Mouse (Mus musculus): ENCODE data around the gene Ric8a. TPM values are rescaled to one million over a fixed set of nuclear protein-coding genes. Genes with fewer than 3 reads are reported as not detected.

The Ric8a gene
- polyA plus RNA-seq, 1 experiment from 2014 or later, result 50.4 TPM

GRCm38 (mm10) chr7:140843806-140844205 is 13.0 kb upstream of the Ric8a start:
- Histone ChIP-seq H3K4me2 (ENCODE audit: low read depth, low read length) (no peak overlapping the region), H3K27ac (ENCODE audit: low read length) (no peak overlapping the region), H3K4me1 (ENCODE audit: control insufficient read depth, insufficient read depth, low read length) (peaks cover 9% of the 10 kb centered on the region; the same call in 1 of the 2 replicates), H3K27me3 (ENCODE audit: control insufficient read depth, insufficient read depth, low read length) (peaks cover 28% of the 10 kb centered on the region), H3K9me3 (replicated peaks; ENCODE audit: control insufficient read depth, low read length) (no peaks in the 10 kb centered on the region), H3K4me3 (ENCODE audit: low read length) (no peak overlapping the region), H3K9ac (ENCODE audit: low read length) (no peak overlapping the region), H3K36me3 (ENCODE audit: control insufficient read depth, insufficient read depth) (no peaks in the 10 kb centered on the region)
- ATAC-seq (replicated peaks; ENCODE audit: extremely low read depth, insufficient read depth, low FRiP score), result no peak
- WGBS, result 67% methylated on average over 7 of the region's 7 CpGs

GRCm38 (mm10) chr7:140844905-140845665 is 11.7 kb upstream of the Ric8a start, which contains the start of gene Scgb1c1:
Scgb1c1 (plus strand) TSS chr7:140845547.
- Histone ChIP-seq H3K9ac (ENCODE audit: low read length) (no peak within 1 kb of the TSS), H3K27ac (ENCODE audit: low read length) (no peak within 1 kb of the TSS), H3K4me2 (ENCODE audit: low read depth, low read length) (no peak within 1 kb of the TSS), H3K4me1 (ENCODE audit: control insufficient read depth, insufficient read depth, low read length) (peaks cover 9% of the 10 kb centered on the region; the same call in 1 of the 2 replicates), H3K27me3 (ENCODE audit: control insufficient read depth, insufficient read depth, low read length) (peaks cover 26% of the 10 kb centered on the region), H3K9me3 (replicated peaks; ENCODE audit: control insufficient read depth, low read length) (no peaks in the 10 kb centered on the region), H3K4me3 (ENCODE audit: low read length) (no peak within 1 kb of the TSS), H3K36me3 (ENCODE audit: control insufficient read depth, insufficient read depth) (no peaks in the 10 kb centered on the region)
- ATAC-seq (replicated peaks; ENCODE audit: extremely low read depth, insufficient read depth, low FRiP score), result peak; percentile 75
- 25% methylated on average over 14 of the region's 14 CpGs for WGBS

- H3K9me3 ChIP-seq (replicated peaks; ENCODE audit: control insufficient read depth, low read length), result no peaks in the 10 kb centered on the region
- 60% methylated on average over 4 of the region's 4 CpGs for WGBS
- peaks cover 24% of the 10 kb centered on the region for H3K27me3 ChIP-seq (ENCODE audit: control insufficient read depth, insufficient read depth, low read length)
- no peak overlapping the region for H3K27ac ChIP-seq (ENCODE audit: low read length)
- no peak overlapping the region for H3K4me2 ChIP-seq (ENCODE audit: low read depth, low read length)
- H3K4me1 ChIP-seq (ENCODE audit: control insufficient read depth, insufficient read depth, low read length), result peaks cover 9% of the 10 kb centered on the region; the same call in 1 of the 2 replicates
- no peak overlapping the region for H3K4me3 ChIP-seq (ENCODE audit: low read length)
- no peak for ATAC-seq (replicated peaks; ENCODE audit: extremely low read depth, insufficient read depth, low FRiP score)
- H3K9ac ChIP-seq (ENCODE audit: low read length), result no peak overlapping the region
- no peaks in the 10 kb centered on the region for H3K36me3 ChIP-seq (ENCODE audit: control insufficient read depth, insufficient read depth)
Measured at GRCm38 (mm10) chr7:140845683-140846082, 11.1 kb upstream of the Ric8a start.

GRCm38 (mm10) chr7:140846676-140847075 is 10.1 kb upstream of the Ric8a start:
- no peak overlapping the region for H3K4me3 ChIP-seq (ENCODE audit: low read length)
- peaks cover 16% of the 10 kb centered on the region for H3K27me3 ChIP-seq (ENCODE audit: control insufficient read depth, insufficient read depth, low read length)
- no peak overlapping the region for H3K4me2 ChIP-seq (ENCODE audit: low read depth, low read length)

GRCm38 (mm10) chr7:140847755-140848580 is 8.8 kb upstream of the Ric8a start, which contains the start of gene Odf3:
Odf3 (plus strand) TSS chr7:140847805.
- Histone ChIP-seq H3K4me2 (ENCODE audit: low read depth, low read length) (no peak within 1 kb of the TSS), H3K4me1 (ENCODE audit: control insufficient read depth, insufficient read depth, low read length) (peaks cover 9% of the 10 kb centered on the region; the same call in 1 of the 2 replicates), H3K9me3 (replicated peaks; ENCODE audit: control insufficient read depth, low read length) (no peaks in the 10 kb centered on the region), H3K27me3 (ENCODE audit: control insufficient read depth, insufficient read depth, low read length) (peaks cover 10% of the 10 kb centered on the region; the same call in 1 of the 2 replicates), H3K36me3 (ENCODE audit: control insufficient read depth, insufficient read depth) (peaks cover 15% of the 10 kb centered on the region), H3K9ac (ENCODE audit: low read length) (peak within 1 kb of the TSS; percentile 30; the same call in 1 of the 2 replicates), H3K27ac (ENCODE audit: low read length) (no peak within 1 kb of the TSS), H3K4me3 (ENCODE audit: low read length) (no peak within 1 kb of the TSS)
- WGBS, result 49% methylated on average over 11 of the region's 11 CpGs
- peak; percentile 28; the same call in 1 of the 2 replicates for ATAC-seq (replicated peaks; ENCODE audit: extremely low read depth, insufficient read depth, low FRiP score)

More at GRCm38 (mm10) chr7:140846676-140847075, 10.1 kb upstream of the Ric8a start:
- Histone ChIP-seq H3K4me1 (ENCODE audit: control insufficient read depth, insufficient read depth, low read length) (peaks cover 9% of the 10 kb centered on the region; the same call in 1 of the 2 replicates), H3K9me3 (replicated peaks; ENCODE audit: control insufficient read depth, low read length) (no peaks in the 10 kb centered on the region), H3K36me3 (ENCODE audit: control insufficient read depth, insufficient read depth) (peaks cover 3% of the 10 kb centered on the region; the same call in 1 of the 2 replicates), H3K9ac (ENCODE audit: low read length) (no peak overlapping the region), H3K27ac (ENCODE audit: low read length) (no peak overlapping the region)
- WGBS, result 75% methylated on average over 10 of the region's 10 CpGs
- ATAC-seq (replicated peaks; ENCODE audit: extremely low read depth, insufficient read depth, low FRiP score), result no peak

- Histone ChIP-seq H3K9me3 (replicated peaks; ENCODE audit: control insufficient read depth, low read length) (no peaks in the 10 kb centered on the region), H3K4me2 (ENCODE audit: low read depth, low read length) (no peak overlapping the region), H3K27ac (ENCODE audit: low read length) (no peak overlapping the region), H3K27me3 (ENCODE audit: control insufficient read depth, insufficient read depth, low read length) (peaks cover 7% of the 10 kb centered on the region; the same call in 1 of the 2 replicates), H3K9ac (ENCODE audit: low read length) (no peak overlapping the region), H3K36me3 (ENCODE audit: control insufficient read depth, insufficient read depth) (peaks cover 21% of the 10 kb centered on the region), H3K4me1 (ENCODE audit: control insufficient read depth, insufficient read depth, low read length) (peaks cover 9% of the 10 kb centered on the region; the same call in 1 of the 2 replicates), H3K4me3 (ENCODE audit: low read length) (no peak overlapping the region)
- ATAC-seq (replicated peaks; ENCODE audit: extremely low read depth, insufficient read depth, low FRiP score), result no peak
- 85% methylated on average over 10 of the region's 10 CpGs for WGBS
Measured at GRCm38 (mm10) chr7:140848591-140848990, 8.2 kb upstream of the Ric8a start.

- Histone ChIP-seq H3K4me2 (ENCODE audit: low read depth, low read length) (no peak overlapping the region), H3K4me3 (ENCODE audit: low read length) (no peak overlapping the region), H3K27ac (ENCODE audit: low read length) (no peak overlapping the region), H3K9me3 (replicated peaks; ENCODE audit: control insufficient read depth, low read length) (no peaks in the 10 kb centered on the region), H3K36me3 (ENCODE audit: control insufficient read depth, insufficient read depth) (peaks cover 32% of the 10 kb centered on the region), H3K4me1 (ENCODE audit: control insufficient read depth, insufficient read depth, low read length) (peaks cover 16% of the 10 kb centered on the region), H3K9ac (ENCODE audit: low read length) (no peak overlapping the region), H3K27me3 (ENCODE audit: control insufficient read depth, insufficient read depth, low read length) (no peaks in the 10 kb centered on the region)
- WGBS, result 90% methylated on average over 4 of the region's 4 CpGs
- no peak for ATAC-seq (replicated peaks; ENCODE audit: extremely low read depth, insufficient read depth, low FRiP score)
Measured at GRCm38 (mm10) chr7:140851916-140852315, 4.8 kb upstream of the Ric8a start.

- WGBS, result 82% methylated on average over 9 of the region's 9 CpGs
- Histone ChIP-seq H3K4me1 (ENCODE audit: control insufficient read depth, insufficient read depth, low read length) (peaks cover 16% of the 10 kb centered on the region), H3K4me2 (ENCODE audit: low read depth, low read length) (no peak overlapping the region), H3K27me3 (ENCODE audit: control insufficient read depth, insufficient read depth, low read length) (no peaks in the 10 kb centered on the region), H3K4me3 (ENCODE audit: low read length) (no peak overlapping the region), H3K9ac (ENCODE audit: low read length) (no peak overlapping the region), H3K9me3 (replicated peaks; ENCODE audit: control insufficient read depth, low read length) (no peaks in the 10 kb centered on the region), H3K36me3 (ENCODE audit: control insufficient read depth, insufficient read depth) (peaks cover 32% of the 10 kb centered on the region), H3K27ac (ENCODE audit: low read length) (no peak overlapping the region)
- no peak for ATAC-seq (replicated peaks; ENCODE audit: extremely low read depth, insufficient read depth, low FRiP score)
Measured at GRCm38 (mm10) chr7:140853386-140853785, 3.4 kb upstream of the Ric8a start.
